Mouse (Mus musculus): ENCODE measurements around the gene Mrpl51. TPM values are rescaled to one million over a fixed set of nuclear protein-coding genes. Genes with fewer than 3 reads are reported as not detected.

Mrpl51 gene
- polyA plus RNA-seq, 1 experiment from 2014 or later = 163 TPM

DNA sequence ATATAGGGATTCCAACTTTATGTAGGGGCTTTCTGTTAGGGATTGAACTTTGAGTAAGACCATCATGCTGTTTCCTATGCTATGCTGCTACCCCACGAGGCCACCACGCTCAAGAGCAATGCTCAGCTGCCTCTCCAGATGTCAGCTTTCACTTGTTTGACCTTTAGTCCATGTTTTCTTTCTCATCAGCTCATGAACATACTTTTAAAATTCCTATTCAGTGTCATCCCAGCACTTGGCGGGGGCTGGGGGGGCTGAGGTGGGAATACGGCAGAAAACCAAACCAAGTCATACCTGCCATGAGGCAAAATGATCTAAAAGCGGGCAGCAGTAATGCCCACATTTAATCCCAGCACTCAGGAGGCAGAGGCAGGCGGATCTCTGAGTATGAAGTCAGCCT, 21.5 kb downstream of the Mrpl51 start:
- 71% methylated on average over 6 of the region's 6 CpGs for WGBS
- no peaks in the 10 kb centered on the region for H3K9me3 ChIP-seq (replicated peaks)
- H3K27ac ChIP-seq = no peak overlapping the region
- no peak overlapping the region for H3K4me2 ChIP-seq (replicated peaks)
- no peak overlapping the region for H3K9ac ChIP-seq
- peaks cover 7% of the 10 kb centered on the region; the same call in 1 of the 2 replicates for H3K4me1 ChIP-seq
- H3K36me3 ChIP-seq = no peaks in the 10 kb centered on the region
- peaks cover 25% of the 10 kb centered on the region for H3K27me3 ChIP-seq
- no peak for ATAC-seq (ENCODE audit: low FRiP score)
- H3K4me3 ChIP-seq = no peak overlapping the region

DNA sequence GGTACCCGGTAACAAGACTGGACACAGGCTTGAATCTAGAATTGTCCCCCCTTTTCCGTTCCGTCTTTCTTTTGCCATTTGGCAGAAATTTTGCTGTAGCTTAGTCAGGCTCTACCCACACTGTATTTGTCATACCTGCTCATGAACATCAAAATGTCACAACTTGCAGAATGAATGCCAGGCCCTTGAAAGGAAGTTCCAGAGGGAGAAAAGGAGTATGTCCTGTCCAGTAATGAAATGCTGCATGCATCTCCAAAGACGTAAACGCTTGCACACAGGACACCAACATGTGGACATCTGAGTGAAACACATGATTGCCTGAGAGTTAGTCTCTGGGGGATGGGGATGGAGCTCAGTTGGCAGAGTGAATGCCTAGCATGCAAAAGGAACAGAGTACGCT, 22.1 kb downstream of the Mrpl51 start:
- 77% methylated on average over 6 of the region's 6 CpGs for WGBS
- Histone ChIP-seq H3K4me1 (peaks cover 7% of the 10 kb centered on the region; the same call in 1 of the 2 replicates), H3K4me3 (no peak overlapping the region), H3K27ac (no peak overlapping the region), H3K9me3 (replicated peaks) (no peaks in the 10 kb centered on the region), H3K9ac (no peak overlapping the region), H3K27me3 (peaks cover 25% of the 10 kb centered on the region), H3K4me2 (replicated peaks) (no peak overlapping the region), H3K36me3 (no peaks in the 10 kb centered on the region)
- ATAC-seq (ENCODE audit: low FRiP score) = no peak

DNA sequence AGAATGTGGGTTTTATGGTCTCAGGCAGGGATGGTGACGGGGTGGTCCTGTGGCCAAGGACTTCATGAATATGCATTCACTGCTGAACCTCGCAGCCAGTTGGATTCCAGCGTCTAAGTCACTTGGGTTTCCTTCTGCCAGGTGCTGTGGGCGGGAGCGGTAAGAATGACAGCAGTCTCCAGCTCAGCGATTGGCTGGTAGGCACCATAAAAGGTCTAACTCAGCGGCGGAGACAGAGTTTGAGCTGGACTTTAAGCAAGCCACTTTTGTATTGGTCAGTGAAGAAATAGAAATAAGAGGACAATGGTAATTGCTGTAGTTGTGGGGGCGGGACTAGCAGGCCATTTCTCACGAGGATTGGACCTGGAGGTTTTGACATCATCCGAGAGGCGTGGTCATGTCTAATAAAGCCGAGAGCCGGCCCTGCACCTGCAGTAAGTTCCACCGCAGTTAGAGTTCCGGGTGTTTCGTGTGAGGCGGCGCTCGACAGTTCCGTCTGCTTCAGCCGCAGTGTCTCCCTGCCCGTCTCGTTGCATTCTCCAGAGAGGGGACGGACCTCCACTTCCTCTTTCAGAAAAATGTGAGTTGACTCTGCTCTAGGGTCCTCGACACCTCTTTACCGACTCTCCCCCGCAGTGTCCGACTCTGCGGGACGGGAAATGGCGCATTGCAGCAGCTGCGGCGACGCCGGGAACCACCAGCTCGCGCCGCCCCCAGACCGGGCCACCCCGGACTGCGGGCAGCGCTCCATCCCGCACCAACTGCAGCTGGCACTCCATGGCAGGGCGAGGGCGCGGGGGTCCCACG, 23.8 kb downstream of the Mrpl51 start, which contains the start of gene Vamp1:
Gene Vamp1 (plus strand): TSS at position 404 of the 807 bp plus-strand sequence.
- under 1% methylated on average over 48 of the region's 48 CpGs for WGBS
- peak; percentile 97 for ATAC-seq (ENCODE audit: low FRiP score)
- peak within 1 kb of the TSS; percentile 70 for H3K9ac ChIP-seq
- peak within 1 kb of the TSS; percentile 50 for H3K4me3 ChIP-seq
- H3K27me3 ChIP-seq = peaks cover 25% of the 10 kb centered on the region
- H3K4me1 ChIP-seq = peaks cover 7% of the 10 kb centered on the region; the same call in 1 of the 2 replicates
- H3K27ac ChIP-seq = peak within 1 kb of the TSS; percentile 64
- H3K36me3 ChIP-seq = no peaks in the 10 kb centered on the region
- peak within 1 kb of the TSS; percentile 79 for H3K4me2 ChIP-seq (replicated peaks)
- no peaks in the 10 kb centered on the region for H3K9me3 ChIP-seq (replicated peaks)

GRCm38 (mm10) chr6:125216898-125217297, 25.3 kb downstream of the Mrpl51 start:
- H3K9me3 ChIP-seq (replicated peaks) = no peaks in the 10 kb centered on the region
- H3K27me3 ChIP-seq = peaks cover 25% of the 10 kb centered on the region
- H3K36me3 ChIP-seq = no peaks in the 10 kb centered on the region
- H3K4me2 ChIP-seq (replicated peaks) = no peak overlapping the region
- peaks cover 7% of the 10 kb centered on the region; the same call in 1 of the 2 replicates for H3K4me1 ChIP-seq
- H3K4me3 ChIP-seq = no peak overlapping the region
- ATAC-seq (ENCODE audit: low FRiP score) = no peak
- WGBS = 88% methylated on average over 2 of the region's 2 CpGs
- H3K9ac ChIP-seq = no peak overlapping the region
- no peak overlapping the region for H3K27ac ChIP-seq

DNA sequence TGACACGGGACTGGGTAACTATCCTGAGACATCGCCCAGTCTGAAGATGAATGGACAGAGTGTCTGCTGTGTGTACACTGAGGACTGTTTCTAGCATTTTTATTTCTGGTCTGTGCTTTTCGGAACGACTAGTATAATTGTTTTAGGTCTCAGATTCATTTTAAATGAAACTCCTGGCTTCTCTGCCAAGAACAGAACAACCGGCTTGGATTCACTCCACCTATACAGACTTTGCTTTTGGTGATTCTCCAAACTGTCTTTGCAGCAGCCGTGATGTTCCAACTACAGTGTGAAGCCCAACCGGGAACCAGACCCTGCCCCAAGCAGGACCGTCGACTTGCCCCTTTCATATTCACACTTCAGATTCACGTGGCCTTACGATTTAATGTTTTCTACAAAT, 26.3 kb downstream of the Mrpl51 start:
- no peak for ATAC-seq (ENCODE audit: low FRiP score)
- H3K4me1 ChIP-seq = peaks cover 7% of the 10 kb centered on the region; the same call in 1 of the 2 replicates
- 92% methylated on average over 11 of the region's 11 CpGs for WGBS
- no peak overlapping the region for H3K9ac ChIP-seq
- H3K27me3 ChIP-seq = peaks cover 16% of the 10 kb centered on the region
- H3K4me2 ChIP-seq (replicated peaks) = no peak overlapping the region
- H3K36me3 ChIP-seq = no peaks in the 10 kb centered on the region
- H3K9me3 ChIP-seq (replicated peaks) = no peaks in the 10 kb centered on the region
- no peak overlapping the region for H3K4me3 ChIP-seq
- no peak overlapping the region for H3K27ac ChIP-seq

- no peak overlapping the region for H3K4me3 ChIP-seq
- no peak for ATAC-seq (ENCODE audit: low FRiP score)
- peaks cover 7% of the 10 kb centered on the region; the same call in 1 of the 2 replicates for H3K4me1 ChIP-seq
- no peak overlapping the region for H3K4me2 ChIP-seq (replicated peaks)
- H3K36me3 ChIP-seq = no peaks in the 10 kb centered on the region
- no peak overlapping the region for H3K27ac ChIP-seq
- 83% methylated on average over 4 of the region's 4 CpGs for WGBS
- H3K9ac ChIP-seq = no peak overlapping the region
- no peaks in the 10 kb centered on the region for H3K9me3 ChIP-seq (replicated peaks)
- peaks cover 8% of the 10 kb centered on the region for H3K27me3 ChIP-seq
Observed at GRCm38 (mm10) chr6:125218963-125219362, 27.4 kb downstream of the Mrpl51 start.

GRCm38 (mm10) chr6:125221115-125221745, 29.6 kb downstream of the Mrpl51 start:
- WGBS = 90% methylated on average over 20 of the region's 20 CpGs
- Histone ChIP-seq H3K9ac (no peak overlapping the region), H3K36me3 (no peaks in the 10 kb centered on the region; the same call in 1 of the 2 replicates), H3K4me1 (peaks cover 3% of the 10 kb centered on the region; the same call in 1 of the 2 replicates), H3K27me3 (peaks cover 8% of the 10 kb centered on the region), H3K9me3 (replicated peaks) (no peaks in the 10 kb centered on the region), H3K4me2 (replicated peaks) (no peak overlapping the region), H3K27ac (no peak overlapping the region), H3K4me3 (no peak overlapping the region)
- ATAC-seq (ENCODE audit: low FRiP score) = no peak

GRCm38 (mm10) chr6:125222146-125222545, 30.5 kb downstream of the Mrpl51 start:
- Histone ChIP-seq H3K27ac (no peak overlapping the region), H3K27me3 (peaks cover under 1% of the 10 kb centered on the region; the same call in 1 of the 2 replicates), H3K9me3 (replicated peaks) (no peaks in the 10 kb centered on the region), H3K9ac (no peak overlapping the region), H3K4me3 (no peak overlapping the region), H3K4me1 (no peaks in the 10 kb centered on the region), H3K4me2 (replicated peaks) (no peak overlapping the region), H3K36me3 (no peaks in the 10 kb centered on the region; the same call in 1 of the 2 replicates)
- no peak for ATAC-seq (ENCODE audit: low FRiP score)
- 80% methylated on average over 2 of the region's 2 CpGs for WGBS

DNA sequence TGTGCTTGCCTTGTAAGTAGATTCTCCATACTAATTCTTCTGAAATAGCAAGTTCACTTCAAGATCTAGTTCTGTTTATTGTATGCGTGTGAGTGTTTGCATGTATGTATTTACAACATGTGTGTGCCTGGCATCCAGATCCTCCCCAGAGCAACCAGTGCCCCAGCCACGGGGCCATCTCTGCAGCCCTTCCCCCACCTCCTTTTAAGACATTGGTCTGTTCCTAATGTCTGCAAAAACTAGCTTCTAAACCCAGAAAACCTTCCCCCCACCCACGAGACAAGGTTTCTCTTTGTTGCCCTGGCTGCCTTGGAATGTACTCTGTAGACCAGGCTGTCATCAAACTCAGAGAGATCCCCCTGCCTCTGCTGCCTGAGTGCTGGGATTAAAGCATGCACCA, 31.0 kb downstream of the Mrpl51 start:
- Histone ChIP-seq H3K9ac (no peak overlapping the region), H3K4me2 (replicated peaks) (no peak overlapping the region), H3K27me3 (no peaks in the 10 kb centered on the region), H3K27ac (no peak overlapping the region), H3K4me1 (no peaks in the 10 kb centered on the region), H3K4me3 (no peak overlapping the region), H3K9me3 (replicated peaks) (no peaks in the 10 kb centered on the region), H3K36me3 (no peaks in the 10 kb centered on the region; the same call in 1 of the 2 replicates)
- ATAC-seq (ENCODE audit: low FRiP score) = no peak
- WGBS = 78% methylated on average over 3 of the region's 3 CpGs

GRCm38 (mm10) chr6:125225518-125226115, 34.0 kb downstream of the Mrpl51 start:
- Histone ChIP-seq H3K4me3 (no peak overlapping the region), H3K4me1 (peaks cover 2% of the 10 kb centered on the region), H3K27me3 (no peaks in the 10 kb centered on the region), H3K36me3 (no peaks in the 10 kb centered on the region; the same call in 1 of the 2 replicates), H3K4me2 (replicated peaks) (no peak overlapping the region), H3K9ac (no peak overlapping the region), H3K27ac (no peak overlapping the region), H3K9me3 (replicated peaks) (no peaks in the 10 kb centered on the region)
- no peak for ATAC-seq (ENCODE audit: low FRiP score)
- WGBS = 83% methylated on average over 5 of the region's 5 CpGs

- no peak overlapping the region for H3K4me2 ChIP-seq (replicated peaks)
- H3K4me1 ChIP-seq = peaks cover 18% of the 10 kb centered on the region
- H3K9me3 ChIP-seq (replicated peaks) = no peaks in the 10 kb centered on the region
- H3K27me3 ChIP-seq = no peaks in the 10 kb centered on the region
- H3K9ac ChIP-seq = peak overlapping the region; percentile 14; the same call in 1 of the 2 replicates
- WGBS = 68% methylated on average over 9 of the region's 9 CpGs
- H3K36me3 ChIP-seq = no peaks in the 10 kb centered on the region
- H3K4me3 ChIP-seq = no peak overlapping the region
- no peak overlapping the region for H3K27ac ChIP-seq
- ATAC-seq (ENCODE audit: low FRiP score) = no peak
Observed at GRCm38 (mm10) chr6:125230571-125230970, 39.0 kb downstream of the Mrpl51 start.

Data from hindbrain, embryonic 12.5 days (tissue).